Mouse (Mus musculus): ENCODE results near the gene Adamts4. TPM values are rescaled to one million over a fixed set of nuclear protein-coding genes. Genes with fewer than 3 reads are reported as not detected.

Adamts4 gene
- polyA plus RNA-seq, 1 experiment from 2014 or later: 5.2 TPM

GRCm38 (mm10) chr1:171280916-171281527, 30.8 kb downstream of the Adamts4 start, which contains the start of gene Ppox:
Gene Ppox, minus strand, starts transcription at chr1:171281186.
- Histone ChIP-seq H3K4me1 (replicated peaks) (peaks cover 24% of the 10 kb centered on the region), H3K27me3 (no peaks in the 10 kb centered on the region), H3K4me2 (peak within 1 kb of the TSS; percentile 86), H3K9me3 (replicated peaks) (no peaks in the 10 kb centered on the region), H3K4me3 (peak within 1 kb of the TSS; percentile 78), H3K9ac (peak within 1 kb of the TSS; percentile 79), H3K36me3 (peaks cover 34% of the 10 kb centered on the region), H3K27ac (peak within 1 kb of the TSS; percentile 90)
- peak; percentile 98 for ATAC-seq (replicated peaks; ENCODE audit: insufficient number of reproducible peaks, insufficient read depth, low FRiP score, low read depth)
- WGBS: under 1% methylated on average over 26 of the region's 26 CpGs

GRCm38 (mm10) chr1:171281528-171281923, 31.3 kb downstream of the Adamts4 start:
- 0% methylated on average over 10 of the region's 10 CpGs for WGBS

GRCm38 (mm10) chr1:171282086-171282805, 32.0 kb downstream of the Adamts4 start:
- peak overlapping the region; percentile 90; the same call in 1 of the 2 replicates for H3K27ac ChIP-seq
- H3K4me1 ChIP-seq (replicated peaks): peaks cover 35% of the 10 kb centered on the region
- 73% methylated on average over 18 of the region's 18 CpGs for WGBS
- peak overlapping the region; percentile 86; the same call in 1 of the 2 replicates for H3K4me2 ChIP-seq
- peaks cover 28% of the 10 kb centered on the region; the same call in 1 of the 2 replicates for H3K36me3 ChIP-seq
- H3K4me3 ChIP-seq: peak overlapping the region; percentile 78
- H3K27me3 ChIP-seq: no peaks in the 10 kb centered on the region
- H3K9ac ChIP-seq: peak overlapping the region; percentile 71; the same call in 1 of the 2 replicates
- no peak for ATAC-seq (replicated peaks; ENCODE audit: insufficient number of reproducible peaks, insufficient read depth, low FRiP score, low read depth)
- no peaks in the 10 kb centered on the region for H3K9me3 ChIP-seq (replicated peaks)

More at GRCm38 (mm10) chr1:171281528-171281923, 31.3 kb downstream of the Adamts4 start:
- Histone ChIP-seq H3K27me3 (no peaks in the 10 kb centered on the region), H3K9ac (peak overlapping the region; percentile 71), H3K9me3 (replicated peaks) (no peaks in the 10 kb centered on the region), H3K4me2 (peak overlapping the region; percentile 86), H3K4me1 (replicated peaks) (peaks cover 28% of the 10 kb centered on the region), H3K27ac (peak overlapping the region; percentile 90), H3K4me3 (peak overlapping the region; percentile 78), H3K36me3 (peaks cover 34% of the 10 kb centered on the region)
- ATAC-seq (replicated peaks; ENCODE audit: insufficient number of reproducible peaks, insufficient read depth, low FRiP score, low read depth): peak; percentile 41; the same call in 1 of the 2 replicates

GRCm38 (mm10) chr1:171283188-171284160, 33.3 kb downstream of the Adamts4 start:
- ATAC-seq (replicated peaks; ENCODE audit: insufficient number of reproducible peaks, insufficient read depth, low FRiP score, low read depth): no peak
- WGBS: 88% methylated on average over 18 of the region's 18 CpGs

GRCm38 (mm10) chr1:171284491-171284890, 34.3 kb downstream of the Adamts4 start:
- Histone ChIP-seq H3K36me3 (peaks cover 36% of the 10 kb centered on the region; the same call in 1 of the 2 replicates), H3K4me3 (no peak overlapping the region), H3K27me3 (no peaks in the 10 kb centered on the region)

More at GRCm38 (mm10) chr1:171283188-171284160, 33.3 kb downstream of the Adamts4 start:
- H3K9me3 ChIP-seq (replicated peaks): no peaks in the 10 kb centered on the region
- H3K4me3 ChIP-seq: no peak overlapping the region
- H3K4me2 ChIP-seq: no peak overlapping the region
- no peak overlapping the region for H3K27ac ChIP-seq
- peaks cover 26% of the 10 kb centered on the region; the same call in 1 of the 2 replicates for H3K36me3 ChIP-seq
- H3K9ac ChIP-seq: no peak overlapping the region
- no peaks in the 10 kb centered on the region for H3K27me3 ChIP-seq
- peaks cover 40% of the 10 kb centered on the region for H3K4me1 ChIP-seq (replicated peaks)

GRCm38 (mm10) chr1:171285096-171285892, 35.1 kb downstream of the Adamts4 start:
- H3K9ac ChIP-seq: no peak overlapping the region
- no peaks in the 10 kb centered on the region for H3K27me3 ChIP-seq
- peaks cover 41% of the 10 kb centered on the region; the same call in 1 of the 2 replicates for H3K36me3 ChIP-seq
- ATAC-seq (replicated peaks; ENCODE audit: insufficient number of reproducible peaks, insufficient read depth, low FRiP score, low read depth): no peak
- H3K27ac ChIP-seq: no peak overlapping the region
- H3K9me3 ChIP-seq (replicated peaks): no peaks in the 10 kb centered on the region
- H3K4me1 ChIP-seq (replicated peaks): peaks cover 33% of the 10 kb centered on the region
- 82% methylated on average over 20 of the region's 20 CpGs for WGBS
- no peak overlapping the region for H3K4me3 ChIP-seq
- no peak overlapping the region for H3K4me2 ChIP-seq

More at GRCm38 (mm10) chr1:171284491-171284890, 34.3 kb downstream of the Adamts4 start:
- H3K4me2 ChIP-seq: no peak overlapping the region
- ATAC-seq (replicated peaks; ENCODE audit: insufficient number of reproducible peaks, insufficient read depth, low FRiP score, low read depth): no peak
- no peaks in the 10 kb centered on the region for H3K9me3 ChIP-seq (replicated peaks)
- H3K4me1 ChIP-seq (replicated peaks): peaks cover 40% of the 10 kb centered on the region
- no peak overlapping the region for H3K27ac ChIP-seq
- 88% methylated on average over 15 of the region's 15 CpGs for WGBS
- H3K9ac ChIP-seq: no peak overlapping the region

- Histone ChIP-seq H3K4me1 (replicated peaks) (peaks cover 30% of the 10 kb centered on the region), H3K27ac (no peak overlapping the region), H3K4me2 (peak overlapping the region; percentile 83), H3K4me3 (peak overlapping the region; percentile 100), H3K9me3 (replicated peaks) (no peaks in the 10 kb centered on the region), H3K27me3 (no peaks in the 10 kb centered on the region), H3K9ac (peak overlapping the region; percentile 99; the same call in 1 of the 2 replicates), H3K36me3 (peaks cover 45% of the 10 kb centered on the region; the same call in 1 of the 2 replicates)
- no peak for ATAC-seq (replicated peaks; ENCODE audit: insufficient number of reproducible peaks, insufficient read depth, low FRiP score, low read depth)
- 90% methylated on average over 19 of the region's 19 CpGs for WGBS
Observed at GRCm38 (mm10) chr1:171286517-171286916, 36.3 kb downstream of the Adamts4 start.

- WGBS: 1% methylated on average over 49 of the region's 49 CpGs
- Histone ChIP-seq H3K36me3 (peaks cover 45% of the 10 kb centered on the region; the same call in 1 of the 2 replicates), H3K4me1 (replicated peaks) (peaks cover 21% of the 10 kb centered on the region), H3K27me3 (no peaks in the 10 kb centered on the region), H3K27ac (peak within 1 kb of the TSS; percentile 95), H3K9ac (peak within 1 kb of the TSS; percentile 99), H3K4me2 (peak within 1 kb of the TSS; percentile 83), H3K4me3 (peak within 1 kb of the TSS; percentile 100), H3K9me3 (replicated peaks) (no peaks in the 10 kb centered on the region)
- peak; percentile 92 for ATAC-seq (replicated peaks; ENCODE audit: insufficient number of reproducible peaks, insufficient read depth, low FRiP score, low read depth)
Observed at GRCm38 (mm10) chr1:171287136-171288081, 37.2 kb downstream of the Adamts4 start, which contains the start of gene Usp21. Gene Usp21, minus strand, starts transcription at chr1:171287991.

- Histone ChIP-seq H3K27me3 (no peaks in the 10 kb centered on the region), H3K4me3 (peak overlapping the region; percentile 100; the same call in 1 of the 2 replicates), H3K27ac (peak overlapping the region; percentile 95), H3K9me3 (replicated peaks) (no peaks in the 10 kb centered on the region), H3K36me3 (peaks cover 45% of the 10 kb centered on the region; the same call in 1 of the 2 replicates), H3K9ac (0 out of 2 replicates have a peak overlapping the region, but pooled peaks have one; percentile 99), H3K4me1 (replicated peaks) (peaks cover 23% of the 10 kb centered on the region), H3K4me2 (peak overlapping the region; percentile 55)
- WGBS: 57% methylated on average over 4 of the region's 4 CpGs
- ATAC-seq (replicated peaks; ENCODE audit: insufficient number of reproducible peaks, insufficient read depth, low FRiP score, low read depth): no peak
Observed at GRCm38 (mm10) chr1:171288328-171288727, 38.1 kb downstream of the Adamts4 start.
